Mouse (Mus musculus) layer of hippocampus, adult 11-12 months (tissue): ENCODE results near the gene Muc2.
"Not testable (repeated sequence)": the region's sequence is repeated elsewhere in the genome, so short reads cannot be mapped to it uniquely, and the experiment has no call there.

ENCODE experiments used
- DNase-seq: peaks from one replicate; pipeline ENCODE4 v3.0.0; 2022; ENCODE audit warnings: low spot score

Gene Muc2

DNA sequence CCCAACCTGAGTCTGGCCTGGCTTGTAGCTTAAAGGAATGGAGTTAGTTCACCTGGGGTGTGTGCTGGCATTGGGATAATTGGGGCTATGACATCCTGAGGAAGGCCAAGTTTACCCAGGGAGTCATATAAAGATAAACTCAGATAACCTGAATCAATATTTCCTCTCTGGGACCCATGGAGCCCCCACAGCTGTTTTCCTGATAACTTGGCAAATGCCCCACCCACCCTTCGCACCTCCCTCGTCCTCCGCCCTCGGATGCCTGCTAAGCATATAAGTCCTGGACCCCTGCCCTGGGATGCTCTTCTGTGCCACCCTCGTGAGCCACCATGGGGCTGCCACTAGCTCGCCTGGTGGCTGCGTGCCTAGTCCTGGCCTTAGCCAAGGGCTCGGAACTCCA, at the start of gene Muc2:
Gene Muc2, plus strand, starts transcription at position 301 of the 400 bp plus-strand sequence.
- no peak for DNase-seq

DNA sequence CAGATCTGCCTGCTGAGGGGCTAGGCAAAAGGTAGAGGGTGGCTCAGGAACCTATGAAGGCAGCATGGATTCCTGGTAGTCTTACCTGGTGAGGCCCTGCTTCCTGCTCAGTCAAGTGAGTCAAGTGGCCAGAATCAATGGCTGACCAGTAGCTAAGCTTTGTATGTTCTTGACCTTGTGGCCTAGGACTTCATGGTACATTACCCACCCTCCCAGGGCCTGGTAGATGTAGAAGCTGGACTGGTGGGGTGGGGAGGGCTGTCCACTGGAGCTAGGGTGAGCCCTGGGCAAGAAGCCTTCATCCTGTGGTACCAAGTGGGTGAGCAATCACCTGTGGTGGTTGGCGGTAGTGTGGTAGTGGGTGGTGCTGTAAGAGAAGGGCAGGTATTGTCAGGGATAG, 47.8 kb upstream of the Muc2 start:
- no peak for DNase-seq

DNA sequence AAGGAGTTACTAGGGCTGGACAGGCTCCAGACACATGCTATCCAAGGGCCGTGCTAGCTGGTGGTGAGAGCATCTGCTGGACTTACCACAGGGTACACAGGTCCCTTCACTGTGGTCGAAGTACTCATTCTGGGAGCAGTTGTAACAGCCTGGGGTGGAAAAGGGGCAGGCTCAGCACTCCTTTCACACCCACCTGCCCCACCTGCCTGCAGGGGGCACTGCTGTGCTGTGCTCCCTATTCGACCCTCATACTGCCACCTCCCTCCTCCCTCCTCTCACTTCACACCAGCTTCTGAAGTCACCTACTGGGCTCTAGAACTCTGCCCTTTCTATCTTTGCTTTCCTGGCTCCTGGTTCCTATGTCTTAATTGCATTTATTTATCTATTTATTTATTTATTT, 47.0 kb upstream of the Muc2 start:
- peak; percentile 41 for DNase-seq

DNA sequence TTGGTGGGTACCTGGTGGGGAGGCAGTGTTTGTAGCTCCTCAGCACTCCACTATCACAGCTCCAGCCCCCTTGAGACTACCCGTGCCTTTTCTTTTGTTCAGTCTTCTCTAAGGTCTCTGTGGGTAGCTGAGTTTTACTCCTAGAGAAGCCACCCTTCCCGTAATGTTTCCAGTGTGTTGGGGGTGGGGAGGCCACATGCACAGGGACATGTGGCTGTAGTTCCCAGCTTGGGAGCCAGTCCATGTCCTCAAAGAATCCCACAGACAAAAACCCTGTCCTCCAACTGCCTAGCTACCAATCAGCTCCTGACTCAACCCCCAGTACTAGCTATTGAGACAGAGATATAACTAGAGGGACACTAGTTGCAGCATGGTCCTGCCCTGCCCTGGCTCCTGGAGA, 43.1 kb upstream of the Muc2 start:
- DNase-seq, result no peak

DNA sequence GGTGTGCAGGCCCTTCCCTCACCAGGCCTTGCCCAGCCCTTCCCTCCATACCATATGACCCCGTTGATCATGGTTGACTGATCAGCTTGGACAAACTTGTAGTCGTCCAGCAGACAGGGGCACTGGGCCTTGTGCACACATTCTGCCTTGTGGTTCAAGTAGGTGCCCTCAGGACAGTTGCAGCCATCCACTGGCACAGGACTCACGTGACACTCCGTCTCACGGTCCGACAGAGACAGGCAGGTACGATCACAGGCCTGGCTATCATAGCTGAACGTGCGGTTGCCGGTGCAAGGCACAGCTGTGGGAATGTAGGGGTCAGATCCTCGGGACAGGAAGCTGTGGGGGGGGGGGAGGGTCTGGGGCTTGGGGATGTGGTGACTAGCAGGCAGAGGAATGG, 42.3 kb upstream of the Muc2 start:
- no peak for DNase-seq

DNA sequence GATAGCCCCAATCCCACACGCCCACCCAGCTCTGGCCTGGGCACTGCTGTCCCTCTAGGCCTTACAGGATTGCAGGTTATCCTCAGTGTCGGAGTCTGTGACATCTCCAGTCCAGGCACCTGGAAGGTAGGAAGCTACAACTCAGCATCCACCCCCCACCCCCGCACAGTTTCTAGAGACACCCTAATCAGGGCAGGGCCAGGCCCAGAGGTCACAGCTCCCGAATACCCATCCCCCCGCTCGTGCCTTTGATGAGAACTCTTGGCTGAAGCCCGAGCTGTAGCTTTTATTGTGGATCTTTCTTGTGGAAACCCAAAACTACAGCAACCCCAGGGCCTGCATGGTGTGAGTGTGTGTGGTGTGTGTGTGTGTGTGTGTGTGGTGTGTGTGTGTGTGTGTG, 37.9 kb upstream of the Muc2 start:
- no peak for DNase-seq

DNA sequence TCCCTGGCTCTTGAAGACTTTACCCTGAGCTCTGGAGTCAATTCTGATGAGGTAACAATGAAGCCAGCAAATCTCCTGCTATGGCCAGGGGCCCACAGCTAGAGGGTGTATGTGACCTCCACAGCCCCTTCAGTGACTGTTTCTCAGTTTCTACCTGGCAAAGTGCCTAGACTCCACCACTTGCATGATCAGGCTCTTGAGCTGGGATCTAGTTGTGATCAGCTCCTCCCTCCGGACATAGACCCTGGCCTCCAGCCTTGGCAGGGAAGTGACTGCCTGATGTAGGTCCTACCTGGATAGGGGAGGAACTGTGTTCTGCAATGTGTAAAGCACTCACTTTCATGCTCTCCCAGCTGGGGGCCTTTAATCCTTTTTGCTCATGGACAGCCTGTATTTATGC, 29.8 kb upstream of the Muc2 start:
- DNase-seq, result no peak

DNA sequence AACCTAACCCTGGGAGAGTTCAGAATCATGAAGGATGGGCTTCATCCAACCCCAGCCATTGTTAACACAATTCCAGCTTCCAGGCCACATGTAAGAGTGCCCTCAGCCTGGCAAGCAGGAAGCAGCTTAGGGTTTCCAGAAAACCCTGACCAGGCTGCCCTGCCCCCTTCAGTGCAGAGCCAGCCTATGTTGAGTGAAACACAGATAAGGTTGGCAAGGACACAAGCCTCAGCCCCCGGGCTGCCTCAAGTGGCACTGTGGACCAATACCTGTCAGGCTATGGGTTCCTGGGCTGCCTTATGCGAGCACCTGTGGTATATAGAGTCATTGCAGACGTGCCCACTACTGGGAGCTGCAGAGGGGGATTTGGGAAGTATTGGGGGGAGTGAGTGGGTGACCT, 28.7 kb upstream of the Muc2 start:
- no peak for DNase-seq

DNA sequence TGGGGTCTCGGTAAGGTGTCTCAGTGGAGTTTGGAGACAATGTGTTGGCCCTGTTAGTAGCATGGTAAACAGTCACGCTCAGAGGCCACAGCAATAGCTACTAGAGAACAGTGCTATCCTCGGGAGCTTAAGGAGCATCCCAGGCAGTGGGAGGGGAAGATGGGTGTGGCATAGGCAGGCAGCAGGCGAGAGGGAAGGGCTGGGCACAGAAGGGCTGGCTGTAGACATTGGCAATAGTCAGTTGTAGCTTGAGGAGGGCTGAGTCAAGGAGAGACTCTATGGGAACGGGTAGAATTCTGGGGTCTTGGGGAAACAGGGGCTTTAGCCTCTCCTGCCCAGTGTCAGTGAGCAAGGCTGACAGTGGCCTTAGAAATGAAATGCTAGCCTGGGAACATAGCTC, 27.9 kb upstream of the Muc2 start:
- no peak for DNase-seq

DNA sequence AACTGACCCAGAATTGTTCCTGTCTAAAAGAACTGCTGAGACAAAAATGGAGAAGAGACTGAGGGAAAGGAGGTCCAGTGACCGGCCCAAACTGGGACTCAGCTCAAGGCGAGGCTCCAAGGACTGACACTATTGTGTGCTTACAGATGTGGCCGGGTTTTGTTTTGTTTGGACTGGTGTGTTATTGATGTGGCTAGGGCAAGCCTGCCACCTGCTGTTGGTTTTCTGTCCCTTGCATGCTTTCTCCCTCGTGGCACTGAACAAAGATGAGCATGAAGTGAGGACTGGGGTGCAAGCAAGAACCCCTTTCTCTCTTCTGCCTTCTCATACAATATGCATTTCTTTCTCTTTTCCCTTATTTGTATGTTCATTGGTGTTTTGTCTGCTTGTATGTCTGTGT, 23.9 kb upstream of the Muc2 start:
- DNase-seq, result peak; percentile 61

DNA sequence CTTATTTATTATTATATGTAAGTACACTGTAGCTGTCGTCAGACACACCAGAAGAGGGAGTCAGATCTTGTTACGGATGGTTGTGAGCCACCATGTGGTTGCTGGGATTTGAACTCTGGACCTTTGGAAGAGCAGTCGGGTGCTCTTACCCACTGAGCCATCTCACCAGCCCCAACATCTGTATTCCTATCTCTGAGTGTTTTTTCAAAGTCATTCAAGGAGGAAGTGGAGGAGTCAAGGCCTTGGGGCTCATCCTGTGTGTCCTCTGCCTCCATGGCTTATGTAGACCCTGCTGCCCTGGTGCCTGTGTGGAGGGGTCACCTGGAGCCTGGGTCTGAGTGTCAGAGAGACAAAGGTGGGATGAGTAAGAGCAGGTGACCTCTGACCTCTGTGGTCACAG, 21.0 kb upstream of the Muc2 start:
- DNase-seq, result not testable (repeated sequence)

DNA sequence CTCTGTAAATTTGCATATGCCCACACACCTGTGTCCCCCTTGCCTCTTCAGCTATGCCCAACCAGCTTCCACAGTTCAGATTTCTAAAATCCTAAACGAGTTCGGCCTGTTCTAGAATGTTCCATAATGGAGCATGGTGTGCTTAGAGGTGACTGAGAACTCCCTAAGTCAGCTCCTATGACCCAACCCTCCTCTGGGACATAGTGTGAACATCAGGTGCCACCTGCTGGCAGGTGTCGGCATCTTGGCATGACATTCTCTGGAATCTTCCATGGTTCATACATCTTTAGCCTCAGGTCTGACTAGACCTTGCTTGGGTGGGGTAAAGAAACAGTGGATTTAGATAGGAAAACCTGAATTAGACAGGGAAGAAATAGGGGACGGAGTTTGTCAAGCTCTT, 19.1 kb upstream of the Muc2 start:
- no peak for DNase-seq

DNA sequence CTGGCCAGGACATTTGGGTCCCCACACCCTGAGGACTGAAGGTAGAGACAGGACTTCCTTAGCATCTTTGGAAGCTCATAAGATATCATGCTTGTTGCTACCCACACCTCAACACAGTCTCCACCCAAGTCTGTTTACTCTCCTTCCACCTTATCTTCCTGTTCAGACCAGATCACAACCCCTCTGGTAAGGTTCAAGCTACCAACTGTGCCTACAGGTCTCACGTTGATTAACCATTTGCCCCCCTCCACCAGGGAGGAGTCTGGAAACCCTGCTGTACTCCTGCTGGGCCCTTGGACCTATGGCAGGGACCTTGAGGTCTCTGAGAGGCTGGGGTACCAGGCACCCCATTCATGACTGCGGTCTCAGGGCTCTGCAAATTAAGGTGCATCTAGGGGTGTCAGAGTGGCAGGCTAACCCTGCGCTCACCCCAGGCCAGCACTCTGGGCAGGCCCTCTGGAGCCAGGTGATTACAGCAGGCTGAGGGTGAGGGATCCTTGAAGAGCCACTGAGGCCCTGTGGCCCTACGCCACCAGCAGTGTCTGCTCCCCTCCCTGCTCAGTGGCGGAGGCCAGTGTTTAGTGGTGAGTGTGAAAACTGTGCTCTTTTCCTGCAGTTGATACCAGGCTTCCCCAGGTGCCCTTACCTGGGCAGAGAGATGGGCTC, 18.4 kb upstream of the Muc2 start:
- DNase-seq, result no peak

DNA sequence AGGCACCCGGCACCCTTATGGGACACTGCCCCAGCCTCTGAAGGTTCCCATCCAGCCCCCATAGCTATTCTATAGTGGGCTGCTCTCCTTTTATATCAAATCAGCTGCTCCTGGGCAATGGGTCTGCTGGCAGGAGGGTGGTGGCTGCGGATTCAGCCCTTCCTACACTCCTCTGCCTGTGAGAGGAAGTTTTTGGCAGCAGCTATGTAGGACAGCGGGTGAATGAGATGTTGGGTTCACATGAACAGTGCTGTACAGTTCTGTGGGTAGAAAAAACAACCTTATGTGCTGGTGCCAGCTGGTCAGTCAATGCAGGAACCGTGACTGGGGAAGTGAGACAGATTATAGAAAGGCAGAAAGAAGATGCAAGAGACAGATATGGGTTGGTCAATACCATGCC, 11.2 kb upstream of the Muc2 start:
- DNase-seq, result no peak

DNA sequence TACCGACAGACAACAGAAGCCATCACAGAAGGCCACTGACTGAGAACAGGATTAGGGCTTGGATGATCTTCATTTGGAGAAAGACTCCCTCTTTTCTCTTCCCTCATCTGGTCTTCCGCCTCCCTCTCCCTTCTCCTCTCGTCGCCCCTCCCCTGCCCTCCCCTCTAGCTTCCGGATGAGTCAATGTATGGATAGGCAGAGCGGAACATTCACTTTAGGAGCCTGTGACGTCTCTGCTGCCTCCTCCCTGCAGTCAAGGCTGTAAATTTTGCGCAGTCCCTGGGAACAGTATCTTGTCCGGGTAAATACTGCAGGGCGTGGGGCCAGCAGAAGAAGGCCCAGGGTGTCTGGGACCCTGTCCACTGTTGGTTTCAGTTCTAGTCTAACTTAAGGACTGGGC, 2.8 kb upstream of the Muc2 start:
- DNase-seq, result no peak

DNA sequence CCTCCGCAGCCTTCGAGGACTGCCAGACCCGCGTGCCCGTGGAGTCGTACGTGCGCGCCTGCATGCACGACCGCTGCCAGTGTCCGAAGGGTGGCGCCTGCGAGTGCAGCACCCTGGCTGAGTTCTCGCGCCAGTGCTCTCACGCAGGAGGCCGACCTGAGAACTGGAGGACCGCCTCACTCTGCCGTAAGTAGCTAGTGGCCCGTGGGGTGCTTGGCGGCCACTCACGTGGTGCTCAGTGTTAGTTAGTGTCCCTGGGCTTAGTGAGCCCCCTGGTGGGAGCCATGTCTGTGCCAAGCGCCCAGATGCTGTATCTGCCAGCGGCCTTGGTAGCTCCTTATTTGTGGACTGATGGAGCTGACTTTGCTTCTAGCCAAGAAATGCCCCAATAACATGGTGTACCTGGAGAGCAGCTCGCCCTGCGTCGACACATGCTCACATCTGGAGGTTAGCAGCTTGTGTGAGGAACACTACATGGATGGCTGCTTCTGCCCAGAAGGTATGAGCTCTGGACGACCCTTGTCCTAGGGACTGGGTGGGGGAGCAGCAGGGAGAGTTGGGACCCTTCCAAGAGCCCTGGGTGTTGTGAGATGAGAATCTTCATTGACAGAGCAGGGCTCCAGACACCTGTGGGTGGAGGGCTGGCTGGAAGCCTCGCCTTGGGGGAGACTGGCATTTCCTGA, 3.6 kb downstream of the Muc2 start:
- DNase-seq, result no peak

DNA sequence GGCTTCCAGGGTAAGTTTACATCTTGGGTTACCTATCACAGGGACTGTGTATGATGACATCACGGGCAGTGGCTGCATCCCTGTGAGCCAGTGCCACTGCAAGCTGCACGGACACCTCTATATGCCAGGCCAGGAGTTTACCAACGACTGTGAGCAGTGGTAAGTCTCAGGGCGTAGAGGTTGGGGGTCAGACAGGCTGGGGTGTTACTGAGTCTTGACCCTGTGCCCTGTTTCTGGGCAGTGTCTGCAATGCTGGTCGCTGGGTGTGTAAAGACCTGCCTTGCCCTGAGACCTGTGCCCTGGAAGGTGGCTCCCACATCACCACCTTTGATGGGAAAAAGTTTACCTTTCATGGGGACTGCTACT, 4.1 kb downstream of the Muc2 start:
- DNase-seq, result no peak

DNA sequence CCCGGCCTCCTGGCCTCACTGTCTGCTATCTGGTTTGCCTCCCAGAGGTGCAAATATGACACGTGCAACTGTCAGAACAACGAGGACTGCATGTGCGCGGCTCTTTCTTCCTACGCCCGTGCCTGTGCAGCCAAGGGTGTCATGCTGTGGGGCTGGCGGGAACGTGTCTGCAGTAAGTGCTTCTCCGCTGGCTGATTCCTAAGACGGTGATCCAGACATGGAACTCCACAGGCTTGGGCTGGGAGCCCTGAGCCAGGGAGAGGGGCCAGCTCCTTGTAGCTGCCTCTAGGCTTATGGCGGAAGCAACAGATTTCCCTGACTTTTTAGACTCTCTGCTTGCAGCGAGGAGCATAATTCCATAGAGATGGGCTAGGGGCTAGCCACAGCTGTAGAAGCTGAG, 6.4 kb downstream of the Muc2 start:
- DNase-seq, result no peak

DNA sequence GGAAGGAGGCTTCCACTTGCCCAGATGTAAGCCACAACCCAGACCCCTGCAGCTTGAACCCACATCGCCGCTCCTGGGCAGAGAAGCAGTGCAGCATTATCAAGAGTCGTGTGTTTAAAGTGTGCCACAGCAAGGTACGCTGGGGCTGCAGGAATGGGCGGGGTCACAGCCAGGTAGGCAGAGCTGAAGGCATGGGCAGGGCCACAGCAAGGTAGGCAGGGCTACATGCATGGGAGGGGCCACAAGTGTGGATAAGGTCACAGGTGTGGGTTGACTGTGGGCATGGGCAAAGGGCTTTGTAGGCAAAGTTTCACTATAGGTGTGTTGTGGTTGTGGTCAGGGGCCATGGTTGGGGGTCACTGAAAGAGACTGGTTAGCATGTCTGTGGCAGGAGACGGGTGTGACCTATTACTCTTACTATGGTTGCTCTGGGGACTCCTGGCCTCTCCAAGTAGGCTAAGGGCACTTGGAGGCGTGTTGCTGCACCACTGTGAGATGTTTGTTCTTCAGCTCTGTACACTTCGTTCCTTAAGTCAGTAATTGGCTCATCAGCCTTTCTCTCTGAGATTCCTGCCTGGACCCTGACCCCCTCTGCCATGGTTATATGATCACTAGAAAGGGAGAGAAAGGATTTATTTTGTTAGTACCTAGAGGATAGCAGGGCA, 9.5 kb downstream of the Muc2 start:
- DNase-seq, result no peak

DNA sequence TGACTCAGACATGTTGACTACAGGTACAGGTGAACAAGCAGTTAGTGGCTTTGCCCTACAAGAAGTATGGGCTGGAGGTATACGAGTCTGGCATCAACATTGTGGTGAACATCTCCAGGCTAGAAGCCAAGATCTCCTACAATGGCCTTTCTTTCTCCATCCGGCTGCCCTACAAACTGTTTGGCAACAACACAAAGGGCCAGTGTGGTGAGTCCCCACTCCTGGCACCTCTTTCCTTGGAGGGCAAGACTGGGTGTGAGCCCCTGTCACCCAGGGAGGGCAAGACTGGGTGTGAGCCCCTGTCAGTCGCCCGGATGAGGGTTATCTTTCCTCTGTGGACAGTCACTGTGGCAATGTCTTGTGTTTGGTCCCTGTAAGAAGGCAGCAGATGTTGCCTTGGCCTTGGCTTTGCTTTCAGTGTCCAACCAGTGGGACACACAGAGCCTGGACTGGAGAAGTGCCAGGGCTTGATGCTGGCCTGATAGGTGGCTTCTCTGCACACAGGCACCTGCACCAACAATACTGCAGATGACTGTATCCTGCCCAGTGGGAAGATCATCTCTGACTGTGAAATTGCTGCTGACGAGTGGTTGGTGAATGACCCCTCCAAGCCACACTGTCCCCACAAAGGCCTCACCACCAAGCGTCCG, 57.4 kb downstream of the Muc2 start:
- peak; percentile 21 for DNase-seq

DNA sequence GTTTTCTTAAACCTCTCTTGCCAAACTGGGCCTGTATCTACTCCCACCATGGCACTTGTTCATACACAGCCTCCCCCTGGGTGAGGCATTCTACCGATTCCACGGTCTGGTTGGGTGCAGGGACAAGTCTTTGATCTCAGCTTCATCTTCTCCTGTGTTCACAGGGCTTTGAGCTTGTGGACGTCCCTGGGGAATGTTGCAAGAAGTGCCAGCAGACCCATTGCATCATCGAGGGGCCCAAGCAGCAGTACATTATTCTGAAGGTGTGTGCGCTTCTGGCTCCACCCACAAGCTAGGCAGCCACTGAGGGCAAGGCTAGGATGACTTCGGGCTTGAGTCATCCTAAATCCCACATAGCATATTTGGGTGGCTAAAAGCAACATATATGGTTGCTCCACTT, 62.4 kb downstream of the Muc2 start:
- no peak for DNase-seq

DNA sequence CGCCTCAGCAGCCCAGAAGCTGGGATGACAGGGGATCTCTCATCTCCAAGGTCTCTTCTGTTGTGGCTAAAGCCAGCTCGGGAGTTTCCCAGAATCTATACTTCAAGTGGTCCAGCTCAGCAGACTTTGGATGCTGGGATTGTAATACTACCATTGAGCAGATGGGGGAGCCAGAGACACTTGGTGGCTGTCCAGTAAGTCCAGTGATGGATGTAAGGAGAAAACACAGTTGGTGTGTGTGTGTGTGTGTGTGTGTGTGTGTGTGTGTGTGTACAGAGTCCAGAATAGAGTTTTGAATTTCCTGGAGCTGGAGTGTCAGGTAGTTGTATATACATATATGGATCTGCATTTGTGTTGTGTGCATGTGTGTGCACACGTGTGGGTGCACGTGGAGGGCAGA, 65.7 kb downstream of the Muc2 start:
- peak; percentile 87 for DNase-seq

DNA sequence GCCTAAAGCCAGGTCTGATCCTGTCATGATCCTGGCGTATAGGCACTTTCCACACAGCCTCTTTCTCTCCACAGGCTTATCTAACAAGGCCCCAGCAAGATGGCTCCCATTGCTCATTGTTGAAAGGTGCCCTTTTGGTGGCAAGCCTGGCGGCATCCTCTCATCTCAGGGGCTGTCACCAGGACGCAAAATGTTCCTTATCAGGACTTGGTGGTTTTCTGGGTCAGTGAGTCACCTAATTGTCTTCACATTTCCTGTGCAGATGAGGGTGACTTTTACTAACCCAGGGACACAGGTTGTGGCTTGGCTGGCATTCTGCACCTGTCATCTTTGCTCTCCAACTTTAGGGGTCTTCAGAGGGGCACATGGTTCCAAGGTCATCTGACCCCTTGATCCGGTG, 68.2 kb downstream of the Muc2 start:
- DNase-seq, result no peak
